Mouse (Mus musculus) liver, embryonic 13.5 days (tissue): ENCODE data around the gene Atxn7. TPM values are rescaled to one million over a fixed set of nuclear protein-coding genes. Genes with fewer than 3 reads are reported as not detected.
"Not testable (repeated sequence)": the region's sequence is repeated elsewhere in the genome, so short reads cannot be mapped to it uniquely, and the experiment has no call there.

Experiments used
- ATAC-seq: fragments of 200-750 bp; cut with Nextera tagmentation; 2 replicates; pipeline ENCODE4 v1.8.0; 2017; ENCODE audit warnings: low read depth, mild to moderate bottlenecking, moderate number of reproducible peaks, moderate library complexity
- DNase-seq: peaks from one replicate; pipeline ENCODE4 v3.0.0; 2022
- H3K27ac ChIP-seq: fragments of 300-500 bp; sonication (generic); 2 replicates; pipeline ENCODE4 v1.5.1; 2015; ENCODE audit warnings: moderate library complexity, mild to moderate bottlenecking, inconsistent platforms
- H3K27me3 ChIP-seq: fragments of 300-500 bp; sonication (generic); 2 replicates; pipeline ENCODE4 v1.6.1; 2015; ENCODE audit warnings: mild to moderate bottlenecking, inconsistent platforms
- H3K36me3 ChIP-seq: fragments of 300-500 bp; sonication (generic); 2 replicates; pipeline ENCODE4 v1.6.1; 2015; ENCODE audit warnings: mild to moderate bottlenecking, inconsistent platforms
- H3K4me1 ChIP-seq: fragments of 300-500 bp; sonication (generic); replicated peaks from 2 replicates; pipeline ENCODE4 v1.6.1; 2015; ENCODE audit warnings: inconsistent platforms
- H3K4me2 ChIP-seq: fragments of 300-500 bp; sonication (generic); 2 replicates; pipeline ENCODE4 v1.6.1; 2015; ENCODE audit warnings: inconsistent platforms, mild to moderate bottlenecking, moderate library complexity
- H3K4me3 ChIP-seq: fragments of 300-500 bp; sonication (generic); replicated peaks from 2 replicates; pipeline ENCODE4 v1.5.1; 2015; ENCODE audit warnings: mild to moderate bottlenecking, inconsistent platforms
- H3K9ac ChIP-seq: fragments of 300-500 bp; sonication (generic); 2 replicates; pipeline ENCODE4 v1.6.1; 2015; ENCODE audit warnings: mild to moderate bottlenecking, inconsistent platforms
- H3K9me3 ChIP-seq: fragments of 300-500 bp; sonication (generic); replicated peaks from 2 replicates; pipeline ENCODE4 v1.6.1; 2016; ENCODE audit warnings: inconsistent platforms
- WGBS: fragments of 180-500 bp; shearing (Covaris S2); methylation state at CpG from one replicate; pipeline ENCODE4 v1.1.7; 2015; ENCODE audit not compliant: insufficient replicate concordance; 5-methylcytosine and 5-hydroxymethylcytosine counted together
- polyA plus RNA-seq: library from polyadenylated mRNA; unstranded; fragments of >200 nt; fragmentation: Nextera tagmentation; extraction: Ambion mirVana; gene quantifications from 2 replicates; pipeline ENCODE4 v1.2.1, GENCODE M21; 2015

Gene Atxn7
- polyA plus RNA-seq, 1 experiment from 2014 or later, result 1.2 TPM

DNA sequence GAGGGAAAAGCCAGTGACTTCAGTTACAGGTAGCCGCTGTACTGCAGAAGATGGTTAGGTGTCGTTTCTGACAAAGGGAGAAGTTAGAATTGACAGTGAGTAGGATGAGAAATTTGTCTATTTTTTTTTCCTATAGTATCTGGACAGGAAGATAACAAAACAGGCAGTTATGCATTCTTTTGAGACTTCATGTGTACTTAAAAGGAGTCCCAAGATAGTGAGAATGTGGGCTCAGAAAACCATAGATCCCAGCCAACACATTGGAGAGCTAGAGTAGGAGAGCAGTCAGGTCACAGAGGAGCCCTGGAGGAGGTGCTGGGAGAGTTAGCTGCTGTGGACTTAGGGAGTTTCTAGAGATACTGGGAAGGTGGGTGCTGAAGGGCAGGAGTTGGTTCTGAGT is 69.4 kb downstream of the Atxn7 start:
- ATAC-seq (no peak), DNase-seq (no peak)
- Histone ChIP-seq H3K9ac (no peak overlapping the region), H3K4me3 (no peak overlapping the region), H3K4me1 (peaks cover 5% of the 10 kb centered on the region; the same call in 1 of the 2 replicates), H3K27me3 (no peaks in the 10 kb centered on the region), H3K27ac (no peak overlapping the region), H3K36me3 (peaks cover 2% of the 10 kb centered on the region; the same call in 1 of the 2 replicates), H3K9me3 (no peaks in the 10 kb centered on the region), H3K4me2 (no peak overlapping the region)
- 47% methylated on average over 2 of the region's 2 CpGs for WGBS

DNA sequence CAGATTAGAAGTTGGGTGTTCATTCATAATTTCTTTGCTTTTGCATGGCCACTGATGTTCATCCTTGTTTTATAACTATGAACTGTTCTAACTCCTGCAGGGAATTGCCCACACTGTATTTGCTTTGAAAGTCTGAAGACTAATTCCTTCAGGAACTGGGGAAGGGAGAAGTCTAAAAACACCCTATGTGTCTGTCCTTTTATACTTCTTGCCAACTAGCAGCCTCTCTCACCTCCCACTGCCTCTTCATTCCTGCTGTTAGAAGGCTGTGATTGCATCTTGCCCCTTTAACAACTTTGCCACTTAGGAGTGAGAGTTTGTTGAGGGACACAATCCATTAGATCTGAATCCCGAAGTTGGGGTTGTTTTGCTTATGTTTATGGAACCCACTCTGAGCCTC is 71.6 kb downstream of the Atxn7 start:
- H3K36me3 ChIP-seq, result peaks cover 2% of the 10 kb centered on the region; the same call in 1 of the 2 replicates
- H3K4me1 ChIP-seq, result peaks cover 11% of the 10 kb centered on the region
- H3K27me3 ChIP-seq, result no peaks in the 10 kb centered on the region
- no peak overlapping the region for H3K4me3 ChIP-seq
- no peak overlapping the region for H3K27ac ChIP-seq
- H3K9ac ChIP-seq, result no peak overlapping the region
- ATAC-seq, result no peak
- WGBS, result 72% methylated on average over 1 of the region's 1 CpGs
- no peak overlapping the region for H3K4me2 ChIP-seq
- no peak for DNase-seq
- no peaks in the 10 kb centered on the region for H3K9me3 ChIP-seq

DNA sequence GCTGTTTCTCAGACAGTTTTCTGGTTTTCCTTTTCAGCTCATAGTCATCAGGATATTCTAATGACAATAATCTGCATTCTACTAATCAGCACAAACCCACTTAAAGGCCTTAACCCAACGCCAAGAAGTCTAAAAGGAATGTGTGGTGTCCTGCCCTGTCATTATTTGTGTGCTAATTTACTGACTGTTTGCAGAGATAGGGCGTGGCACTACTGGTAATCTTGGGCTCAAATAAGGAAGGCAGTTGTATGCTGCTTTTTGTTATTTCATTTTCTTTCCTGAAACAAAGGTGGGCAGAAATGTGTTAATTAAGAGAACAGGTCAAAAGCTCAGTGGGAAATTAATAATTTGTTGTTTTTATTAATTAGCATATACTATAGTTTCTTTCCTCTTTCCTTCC is 75.1 kb downstream of the Atxn7 start:
- H3K4me3 ChIP-seq, result no peak overlapping the region
- no peak overlapping the region for H3K4me2 ChIP-seq
- no peak overlapping the region for H3K9ac ChIP-seq
- peaks cover 6% of the 10 kb centered on the region for H3K4me1 ChIP-seq
- DNase-seq (no peak), ATAC-seq (no peak; the same call in 1 of the 2 replicates)
- no peaks in the 10 kb centered on the region for H3K9me3 ChIP-seq
- 14% methylated on average over 2 of the region's 2 CpGs for WGBS
- no peak overlapping the region for H3K27ac ChIP-seq
- H3K36me3 ChIP-seq, result peaks cover 5% of the 10 kb centered on the region; the same call in 1 of the 2 replicates
- H3K27me3 ChIP-seq, result no peaks in the 10 kb centered on the region

DNA sequence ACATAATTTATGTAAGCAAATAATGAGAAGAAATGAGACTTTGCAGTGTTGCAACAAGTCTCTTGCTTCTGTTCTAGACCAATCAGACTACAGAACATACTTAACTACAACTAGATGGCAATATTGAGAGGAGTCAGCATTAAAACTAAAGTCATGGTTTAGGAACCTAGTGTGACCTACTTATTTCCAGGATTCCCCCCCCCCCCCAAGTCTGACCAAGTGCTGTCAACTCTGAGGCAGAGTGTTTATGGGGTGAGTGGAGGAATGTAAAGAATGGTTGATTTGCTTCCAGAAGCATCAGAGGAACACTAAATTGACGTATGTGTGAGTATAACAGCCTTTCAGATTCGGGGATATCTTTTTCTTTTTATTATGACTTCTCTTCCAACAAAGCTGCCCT is 77.0 kb downstream of the Atxn7 start:
- H3K9me3 ChIP-seq, result no peaks in the 10 kb centered on the region
- H3K27me3 ChIP-seq, result no peaks in the 10 kb centered on the region
- 60% methylated on average over 2 of the region's 2 CpGs for WGBS
- no peak overlapping the region for H3K4me3 ChIP-seq
- ATAC-seq, result no peak
- H3K4me1 ChIP-seq, result peaks cover 6% of the 10 kb centered on the region
- no peak for DNase-seq
- no peak overlapping the region for H3K4me2 ChIP-seq
- H3K9ac ChIP-seq, result no peak overlapping the region
- H3K36me3 ChIP-seq, result peaks cover 5% of the 10 kb centered on the region; the same call in 1 of the 2 replicates
- H3K27ac ChIP-seq, result no peak overlapping the region

DNA sequence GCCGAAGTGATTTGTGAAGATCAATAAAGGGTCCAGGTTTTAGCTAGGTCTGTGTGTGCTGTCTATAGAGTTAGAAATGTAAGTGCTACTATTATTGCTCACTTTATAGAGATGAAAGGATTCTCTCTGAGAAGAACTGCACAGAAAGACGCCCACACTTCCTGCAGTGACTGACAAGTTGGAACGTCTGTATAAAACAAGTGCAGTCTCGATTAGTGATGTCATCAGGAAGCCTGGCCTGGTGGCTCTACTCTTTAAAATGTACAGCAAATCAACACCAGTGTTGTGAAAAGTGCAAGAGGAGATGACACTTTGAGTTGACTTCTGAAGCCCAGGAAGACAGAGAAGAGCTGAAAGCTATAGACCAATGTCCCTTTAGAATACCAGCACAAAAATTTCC is 81.1 kb downstream of the Atxn7 start:
- no peak for DNase-seq
- Histone ChIP-seq H3K9me3 (no peaks in the 10 kb centered on the region), H3K4me2 (no peak overlapping the region), H3K4me3 (no peak overlapping the region), H3K4me1 (no peaks in the 10 kb centered on the region), H3K36me3 (peaks cover 15% of the 10 kb centered on the region), H3K9ac (no peak overlapping the region), H3K27me3 (no peaks in the 10 kb centered on the region), H3K27ac (no peak overlapping the region)
- ATAC-seq, result no peak
- 57% methylated on average over 4 of the region's 4 CpGs for WGBS

DNA sequence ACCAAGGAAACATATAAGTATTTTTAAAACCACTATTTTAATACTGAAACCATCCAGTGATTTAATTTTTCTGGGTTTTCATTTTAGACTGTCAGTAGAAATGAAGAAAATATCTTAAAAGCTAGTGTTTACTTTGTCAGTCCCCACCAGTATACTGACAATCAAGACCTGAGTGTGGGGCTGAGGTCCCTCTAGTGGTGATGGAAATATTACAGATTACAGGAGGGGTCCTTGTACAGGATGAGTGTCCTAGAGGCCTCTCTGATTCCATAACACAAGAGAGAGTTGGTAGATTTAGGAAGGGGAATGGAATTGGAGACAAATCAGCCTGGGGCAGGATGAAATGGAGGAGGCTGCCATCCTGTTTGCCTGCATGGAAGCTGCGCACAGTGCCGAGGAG is 93.1 kb downstream of the Atxn7 start:
- no peak overlapping the region for H3K4me2 ChIP-seq
- no peaks in the 10 kb centered on the region; the same call in 1 of the 2 replicates for H3K4me1 ChIP-seq
- H3K36me3 ChIP-seq, result peaks cover 20% of the 10 kb centered on the region
- no peak overlapping the region for H3K9ac ChIP-seq
- 97% methylated on average over 2 of the region's 2 CpGs for WGBS
- H3K4me3 ChIP-seq, result no peak overlapping the region
- no peaks in the 10 kb centered on the region for H3K27me3 ChIP-seq
- no peaks in the 10 kb centered on the region for H3K9me3 ChIP-seq
- H3K27ac ChIP-seq, result no peak overlapping the region
- DNase-seq (no peak), ATAC-seq (0 out of 2 replicates have a peak, but pooled peaks have one; percentile 48)

DNA sequence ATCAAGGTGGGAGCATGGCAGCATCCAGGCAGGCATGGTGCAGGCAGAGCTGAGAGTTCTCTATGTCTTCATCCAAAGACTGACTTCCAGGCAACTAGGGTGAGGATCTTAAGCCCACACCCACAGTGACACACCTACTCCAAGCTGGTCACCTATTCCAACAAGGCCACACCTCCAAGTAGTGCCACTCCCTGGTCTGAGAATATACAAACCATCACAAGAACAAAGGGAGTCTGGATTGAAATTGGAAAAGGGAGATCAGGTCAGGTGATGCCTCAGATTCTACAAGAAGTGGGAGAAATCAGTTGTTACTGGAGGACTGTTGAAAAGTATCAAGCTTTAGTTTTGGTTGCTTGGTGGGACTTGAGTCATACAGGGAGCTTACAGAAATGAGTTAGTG is 98.4 kb downstream of the Atxn7 start:
- not testable (repeated sequence) for H3K27ac ChIP-seq, H3K27me3 ChIP-seq, DNase-seq, H3K9ac ChIP-seq, H3K4me3 ChIP-seq, ATAC-seq, H3K4me2 ChIP-seq, H3K9me3 ChIP-seq
- H3K36me3 ChIP-seq, result peaks cover 11% of the 10 kb centered on the region
- peaks cover 13% of the 10 kb centered on the region for H3K4me1 ChIP-seq

DNA sequence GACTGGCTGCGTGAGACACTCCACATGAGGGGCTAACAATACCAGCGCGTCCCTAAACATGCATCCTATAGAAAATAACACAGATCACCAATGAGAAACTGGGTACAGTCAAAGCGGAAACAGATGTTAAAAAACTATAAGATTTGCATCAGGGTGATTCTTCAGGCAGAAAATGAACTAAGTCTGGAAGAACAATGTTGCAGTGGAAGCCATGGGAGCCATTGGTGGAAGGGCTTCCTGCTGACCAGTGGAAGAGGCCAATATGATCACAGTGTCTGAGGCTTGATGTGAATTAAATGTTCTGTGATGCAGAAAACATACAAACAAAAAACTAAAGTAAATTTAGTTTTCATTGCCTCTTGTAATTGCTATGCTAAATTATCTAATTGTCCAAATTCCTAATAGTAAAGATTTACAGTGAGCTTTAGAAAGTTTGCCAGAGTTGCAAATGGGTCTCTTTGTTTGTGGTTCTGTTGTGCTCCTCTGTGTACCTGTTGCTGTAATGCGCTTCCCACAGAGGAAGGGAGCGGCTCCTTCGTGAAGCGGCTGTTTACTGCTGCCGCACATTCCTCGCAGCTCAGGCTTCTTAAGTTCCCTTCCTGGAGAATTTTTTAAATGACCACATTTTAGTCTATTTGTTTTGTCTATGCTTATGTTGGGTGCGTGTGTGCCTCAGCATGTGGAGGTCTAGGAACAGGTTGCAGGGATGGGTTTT is 101.4 kb downstream of the Atxn7 start:
- no peak overlapping the region for H3K27ac ChIP-seq
- no peak overlapping the region for H3K4me3 ChIP-seq
- peaks cover 38% of the 10 kb centered on the region for H3K4me1 ChIP-seq
- no peaks in the 10 kb centered on the region for H3K27me3 ChIP-seq
- WGBS, result 85% methylated on average over 11 of the region's 11 CpGs
- H3K9ac ChIP-seq, result no peak overlapping the region
- ATAC-seq (no peak), DNase-seq (no peak)
- H3K36me3 ChIP-seq, result peaks cover 6% of the 10 kb centered on the region
- H3K4me2 ChIP-seq, result no peak overlapping the region
- no peaks in the 10 kb centered on the region for H3K9me3 ChIP-seq

DNA sequence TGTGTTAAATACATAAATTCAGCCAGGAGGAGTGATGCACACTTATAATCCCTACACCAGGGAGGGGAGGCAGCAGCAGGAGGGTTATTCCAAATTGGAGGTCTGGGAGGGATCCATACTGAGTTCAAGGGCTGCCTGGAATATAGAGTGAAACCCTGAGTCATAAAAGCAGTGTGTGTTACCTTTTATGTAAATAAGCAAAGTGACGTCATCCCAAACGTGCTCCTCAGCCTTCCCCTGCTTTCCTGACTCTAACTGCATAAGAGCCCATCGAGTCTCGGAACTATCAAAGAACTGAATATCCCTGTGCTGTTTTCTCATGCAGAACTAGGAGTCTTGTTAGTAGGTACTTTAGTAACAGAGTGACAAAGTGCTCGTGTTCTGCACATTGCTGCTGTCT is 102.1 kb downstream of the Atxn7 start:
- H3K9ac ChIP-seq, result no peak overlapping the region
- no peaks in the 10 kb centered on the region for H3K27me3 ChIP-seq
- H3K4me2 ChIP-seq, result no peak overlapping the region
- H3K4me1 ChIP-seq, result peaks cover 44% of the 10 kb centered on the region
- peaks cover 3% of the 10 kb centered on the region for H3K36me3 ChIP-seq
- no peak overlapping the region for H3K27ac ChIP-seq
- DNase-seq (no peak), ATAC-seq (no peak)
- H3K9me3 ChIP-seq, result no peaks in the 10 kb centered on the region
- H3K4me3 ChIP-seq, result no peak overlapping the region
- WGBS, result 59% methylated on average over 5 of the region's 5 CpGs

DNA sequence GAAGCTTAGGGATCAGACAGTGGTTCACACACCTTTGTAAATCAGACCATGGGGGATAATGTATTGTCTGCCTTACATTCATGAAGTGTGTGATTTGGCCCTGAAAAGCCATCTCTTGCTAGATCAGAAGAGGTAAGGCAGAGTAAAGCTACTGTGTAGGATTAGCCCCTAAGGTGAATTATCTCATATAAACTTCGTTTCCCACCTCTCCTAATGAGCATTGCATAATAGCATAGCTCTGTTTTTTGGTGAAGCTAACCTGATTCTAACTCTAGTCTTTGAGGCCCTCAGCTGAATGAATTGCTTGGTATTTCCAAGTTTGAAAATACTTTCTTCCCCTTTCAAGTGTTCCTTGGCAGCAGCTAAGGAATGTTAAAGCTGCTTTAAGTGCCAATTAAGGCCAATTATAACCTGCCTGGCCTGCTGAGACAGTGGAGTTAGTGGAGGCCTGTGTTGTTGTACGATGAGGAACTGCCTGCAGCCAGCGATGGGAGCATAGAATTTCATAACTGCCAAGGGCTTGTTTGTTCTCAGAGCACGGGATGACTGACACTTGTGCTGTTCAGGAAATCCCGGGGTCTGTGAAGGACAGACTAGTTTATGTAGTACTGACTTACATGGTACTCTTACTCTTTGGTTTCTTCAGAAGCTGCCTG is 103.4 kb downstream of the Atxn7 start:
- DNase-seq (no peak), ATAC-seq (no peak)
- Histone ChIP-seq H3K27me3 (no peaks in the 10 kb centered on the region), H3K9me3 (no peaks in the 10 kb centered on the region), H3K4me1 (peaks cover 50% of the 10 kb centered on the region), H3K36me3 (no peaks in the 10 kb centered on the region), H3K4me3 (no peak overlapping the region), H3K9ac (no peak overlapping the region), H3K4me2 (no peak overlapping the region), H3K27ac (0 out of 2 replicates have a peak overlapping the region, but pooled peaks have one; percentile 23)
- WGBS, result 16% methylated on average over 5 of the region's 5 CpGs

DNA sequence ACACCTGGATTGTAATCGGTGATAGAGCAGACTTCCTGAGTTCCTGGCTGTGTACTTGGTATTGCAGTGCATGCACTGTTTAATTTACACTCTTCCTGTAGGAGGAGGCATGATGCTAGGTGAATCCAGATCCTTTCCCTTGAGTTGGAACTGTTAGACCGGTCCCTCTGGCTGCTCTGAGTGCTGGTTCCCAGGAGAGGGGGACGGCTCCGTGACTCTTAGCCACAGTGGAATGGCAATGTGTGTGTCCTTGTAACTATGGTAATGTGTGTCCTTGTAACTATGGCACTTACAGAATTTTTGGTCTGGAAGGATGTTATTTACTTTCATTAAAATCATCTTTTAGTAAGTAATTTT is 103.9 kb downstream of the Atxn7 start:
- no peak for ATAC-seq
- WGBS, result 52% methylated on average over 4 of the region's 4 CpGs
- Histone ChIP-seq H3K4me1 (peaks cover 52% of the 10 kb centered on the region), H3K27ac (0 out of 2 replicates have a peak overlapping the region, but pooled peaks have one; percentile 23), H3K4me3 (no peak overlapping the region), H3K36me3 (no peaks in the 10 kb centered on the region), H3K9ac (no peak overlapping the region), H3K4me2 (no peak overlapping the region), H3K27me3 (no peaks in the 10 kb centered on the region), H3K9me3 (no peaks in the 10 kb centered on the region)
- no peak for DNase-seq

DNA sequence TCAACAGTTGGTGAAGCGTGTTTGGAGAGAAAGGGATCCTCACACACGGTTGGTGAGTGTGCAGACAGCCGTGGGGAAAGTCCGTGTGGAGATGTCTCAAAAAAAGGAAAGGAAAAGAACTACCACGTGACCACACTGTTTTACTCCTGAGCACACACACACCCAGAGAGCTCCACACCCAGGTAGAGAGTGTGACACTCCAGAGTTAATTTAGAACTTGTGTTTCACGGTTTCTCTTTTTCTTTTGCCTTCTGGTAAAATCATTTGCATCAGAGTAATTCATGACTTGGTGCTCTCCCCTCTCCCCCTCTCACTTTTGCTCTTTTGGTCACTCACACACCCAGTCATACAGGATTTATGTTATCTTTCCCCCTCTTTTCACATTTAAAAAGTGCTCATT is 105.0 kb downstream of the Atxn7 start:
- ATAC-seq, result 0 out of 2 replicates have a peak, but pooled peaks have one; percentile 4
- WGBS, result 43% methylated on average over 6 of the region's 6 CpGs
- peak overlapping the region; percentile 1; the same call in 1 of the 2 replicates for H3K27ac ChIP-seq

More for the DNA sequence above, 105.0 kb downstream of the Atxn7 start:
- H3K27me3 ChIP-seq, result no peaks in the 10 kb centered on the region
- no peak overlapping the region for H3K4me2 ChIP-seq
- no peaks in the 10 kb centered on the region for H3K9me3 ChIP-seq
- no peak overlapping the region for H3K9ac ChIP-seq
- no peaks in the 10 kb centered on the region for H3K36me3 ChIP-seq
- peaks cover 63% of the 10 kb centered on the region for H3K4me1 ChIP-seq
- no peak for DNase-seq
- H3K4me3 ChIP-seq, result no peak overlapping the region
